Mouse (Mus musculus) cerebellum, adult 18-20 months (tissue): ENCODE measurements around the gene Ap2b1.
"Not testable (repeated sequence)": the region's sequence is repeated elsewhere in the genome, so short reads cannot be mapped to it uniquely, and the experiment has no call there.

ENCODE experiments used
- DNase-seq, 2 experiments: peaks; one replicate each; pipeline ENCODE4 v3.0.0; 2021

Ap2b1 gene

DNA sequence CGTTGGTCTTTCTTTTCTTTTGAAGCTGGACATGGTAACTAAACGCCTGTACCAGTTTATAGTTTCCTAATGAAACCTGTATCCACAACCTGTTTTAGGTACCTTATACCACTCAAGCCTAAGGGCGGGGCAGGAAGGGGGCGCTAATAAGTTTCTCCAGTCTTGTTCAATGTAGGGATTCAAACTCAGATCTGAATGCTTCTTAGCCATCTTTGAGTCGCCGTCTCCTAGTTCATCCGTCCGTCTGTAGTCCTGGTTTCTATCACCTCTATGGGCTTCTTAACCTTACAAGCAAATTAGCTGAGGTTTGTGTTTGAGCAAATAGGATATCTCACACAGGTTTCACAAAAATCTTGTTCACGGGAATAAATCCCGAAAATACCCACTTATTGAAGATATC, 3.3 kb downstream of the Ap2b1 start:
- DNase-seq: peak in 1 of 2 experiments; percentile 26

DNA sequence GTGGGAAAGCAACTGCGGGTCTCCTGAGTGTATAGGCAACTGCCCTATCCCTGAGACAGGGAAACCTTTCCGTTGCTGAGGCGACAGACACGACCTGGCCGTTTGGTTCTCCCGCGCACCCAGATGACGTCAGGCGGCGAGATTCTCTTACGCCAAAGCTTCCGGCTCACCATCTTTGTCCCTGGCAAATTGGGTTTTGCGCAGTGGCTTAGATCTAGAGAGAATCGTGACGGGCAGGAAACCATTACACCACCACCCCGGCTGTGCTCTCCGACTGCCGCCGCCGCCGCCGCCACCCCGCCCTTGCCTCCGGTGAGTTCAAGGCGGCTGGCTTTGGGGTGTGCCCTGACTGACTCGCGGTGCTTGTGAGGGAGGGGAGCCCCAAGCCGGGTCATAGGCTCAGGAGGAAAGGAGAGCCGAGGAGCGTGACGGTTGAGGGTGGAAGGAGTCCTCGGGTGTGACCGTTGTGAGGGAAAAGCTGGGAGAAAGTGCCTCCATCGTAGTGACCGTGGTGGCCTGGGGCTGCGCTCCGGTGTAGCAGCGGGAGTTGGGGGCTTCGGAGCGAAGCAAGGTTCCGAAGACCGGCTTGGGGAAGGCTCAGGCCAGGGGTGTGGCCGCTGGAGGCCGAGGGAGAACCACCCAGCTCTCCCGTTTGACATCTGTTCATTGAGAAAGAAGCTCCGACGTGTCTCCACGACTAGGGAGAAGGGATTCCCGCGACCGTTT, 3.9 kb downstream of the Ap2b1 start, which contains the start of gene Pex12:
Pex12 (minus strand) TSS at position 61 of the 726 bp plus-strand sequence.
- DNase-seq: peak; percentile 93 to 95

DNA sequence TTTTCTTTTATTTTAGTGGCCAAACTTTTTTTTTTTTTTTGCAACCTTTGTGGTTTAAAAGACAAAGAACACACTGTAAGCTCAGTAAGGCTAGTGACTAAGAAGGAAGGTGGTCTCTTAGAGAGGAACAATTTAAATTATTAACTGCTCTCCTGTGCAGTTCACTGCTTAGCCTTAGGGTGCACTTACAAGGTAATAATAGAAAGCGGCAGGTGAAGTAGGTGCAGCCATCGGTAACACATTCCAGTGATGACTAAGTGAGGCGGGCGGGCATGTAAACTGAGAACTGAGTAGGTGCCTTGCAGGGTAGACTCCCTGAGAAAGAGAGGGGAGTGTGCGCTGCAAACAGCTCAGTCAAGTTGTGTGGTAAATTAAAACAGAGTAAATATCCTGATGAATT, 4.9 kb downstream of the Ap2b1 start:
- DNase-seq: no peak

DNA sequence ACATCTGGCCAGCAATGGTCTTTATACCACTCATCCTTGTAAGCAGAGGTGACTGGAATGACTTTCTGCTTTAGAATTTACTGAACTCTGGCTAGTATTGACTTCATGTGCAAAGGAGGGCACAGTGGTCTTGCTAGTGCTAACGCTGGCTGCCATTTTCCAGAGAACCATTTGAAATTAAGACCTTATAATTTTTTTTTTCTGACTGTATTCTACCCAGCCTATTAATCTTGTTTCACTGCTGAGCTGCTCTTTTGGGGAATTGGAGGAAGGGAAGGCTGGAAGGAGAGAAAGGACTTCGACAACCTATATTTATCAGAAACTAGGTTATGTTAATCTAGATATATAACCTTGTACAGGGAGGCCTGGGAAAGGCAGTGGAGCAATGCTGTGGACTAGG, 5.7 kb downstream of the Ap2b1 start:
- DNase-seq: no peak

DNA sequence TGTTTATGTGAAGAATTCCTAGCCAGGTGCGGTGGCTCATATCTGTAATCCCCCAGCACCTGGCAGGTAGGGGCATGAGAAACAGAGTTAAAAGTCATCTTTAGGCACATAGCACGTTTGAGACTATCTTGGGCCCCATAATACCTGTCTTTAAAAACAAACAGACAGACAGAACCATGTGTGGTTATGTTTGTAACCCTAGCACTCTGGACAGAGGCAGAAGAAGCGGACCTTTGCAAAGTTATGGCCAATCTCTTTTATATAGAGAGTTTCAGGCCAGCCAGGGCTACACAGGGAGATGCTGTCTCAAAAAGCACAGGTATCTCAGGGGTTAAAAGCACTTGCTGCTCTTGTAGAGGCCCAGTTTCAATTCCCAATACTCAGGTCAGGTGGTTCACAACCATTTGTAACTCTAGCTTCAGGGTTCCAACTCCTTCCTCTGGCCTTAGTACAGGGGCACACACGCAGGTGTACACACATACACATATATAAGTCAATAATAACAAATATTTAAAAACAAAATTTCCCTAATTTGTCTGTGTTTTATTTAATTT, 8.0 kb downstream of the Ap2b1 start:
- DNase-seq: no peak

DNA sequence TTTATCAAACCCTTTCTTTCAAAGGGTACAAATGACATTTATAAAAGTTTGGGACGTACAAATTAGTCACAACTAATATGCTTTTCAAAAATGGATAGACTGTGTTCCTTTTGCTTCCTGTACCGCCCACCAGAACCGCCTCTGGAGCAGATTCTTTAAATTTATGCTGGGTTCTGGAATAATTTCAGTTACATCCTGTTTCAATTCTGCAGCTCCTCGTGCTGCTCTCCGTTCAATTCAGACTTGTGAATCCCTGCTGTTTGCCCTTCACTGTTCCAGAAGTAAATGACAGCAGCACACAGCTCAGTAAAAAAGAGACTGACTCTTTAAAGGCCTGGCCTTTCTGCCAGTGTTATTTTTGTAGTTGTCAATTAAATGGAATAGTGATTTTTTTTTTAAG, 13.6 kb downstream of the Ap2b1 start:
- no peak for DNase-seq

DNA sequence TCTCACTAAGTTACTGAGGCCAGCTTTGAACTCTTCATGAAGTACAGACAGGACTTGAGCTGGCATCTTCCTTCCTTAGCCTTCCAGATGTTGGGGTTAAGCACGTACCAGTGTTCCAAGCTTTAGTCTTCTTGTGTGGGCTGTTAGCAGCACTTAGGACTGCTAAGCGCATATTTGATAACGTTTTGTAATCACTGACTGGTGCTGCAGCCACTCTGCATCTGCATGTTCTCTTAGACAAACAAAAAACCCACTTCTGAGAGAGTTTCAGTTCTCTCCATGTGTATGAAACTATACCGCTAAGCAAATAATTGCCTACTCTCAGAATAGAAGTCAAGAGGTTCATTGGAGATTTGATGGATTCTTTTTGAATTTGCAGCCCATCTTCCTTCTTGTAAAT, 20.2 kb downstream of the Ap2b1 start:
- no peak for DNase-seq

DNA sequence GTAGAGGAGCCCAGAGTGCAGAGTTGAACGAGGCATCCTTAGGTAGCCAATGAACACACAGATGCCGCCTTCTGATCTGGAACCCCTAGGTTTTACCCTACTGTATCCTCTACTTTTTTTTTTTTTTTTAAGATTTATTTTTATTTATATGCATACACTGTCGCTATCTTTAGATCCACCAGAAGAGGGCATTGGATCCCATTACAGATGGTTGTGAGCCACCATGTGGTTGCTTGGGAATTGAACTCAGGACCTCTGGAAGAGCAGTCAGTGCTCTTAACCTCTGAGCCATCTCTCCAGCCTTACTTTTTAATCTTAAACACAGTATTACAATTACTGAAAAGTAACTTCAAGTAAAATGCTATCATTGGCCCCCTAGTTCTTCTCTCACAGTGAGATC, 27.9 kb downstream of the Ap2b1 start:
- DNase-seq: not testable (repeated sequence)

DNA sequence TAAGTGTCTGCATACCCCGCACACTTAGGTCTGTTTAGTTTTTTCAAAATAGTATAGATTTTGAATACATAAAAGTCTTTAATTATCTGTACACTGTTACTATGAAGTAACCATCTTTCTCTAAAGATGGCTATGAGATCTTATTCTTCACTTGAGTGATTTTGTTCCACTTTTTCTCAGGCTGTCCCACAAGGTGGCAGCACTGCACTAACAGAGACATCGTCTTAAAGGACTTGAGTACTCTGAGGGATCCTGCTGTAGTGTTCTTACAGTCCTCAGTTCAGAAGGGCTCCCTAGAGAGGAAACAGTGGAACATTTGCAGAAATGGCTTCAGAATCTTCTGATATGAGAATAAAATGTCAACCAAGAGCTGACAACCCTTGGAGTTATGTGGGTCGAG, 28.6 kb downstream of the Ap2b1 start:
- peak; percentile 57 to 65 for DNase-seq

DNA sequence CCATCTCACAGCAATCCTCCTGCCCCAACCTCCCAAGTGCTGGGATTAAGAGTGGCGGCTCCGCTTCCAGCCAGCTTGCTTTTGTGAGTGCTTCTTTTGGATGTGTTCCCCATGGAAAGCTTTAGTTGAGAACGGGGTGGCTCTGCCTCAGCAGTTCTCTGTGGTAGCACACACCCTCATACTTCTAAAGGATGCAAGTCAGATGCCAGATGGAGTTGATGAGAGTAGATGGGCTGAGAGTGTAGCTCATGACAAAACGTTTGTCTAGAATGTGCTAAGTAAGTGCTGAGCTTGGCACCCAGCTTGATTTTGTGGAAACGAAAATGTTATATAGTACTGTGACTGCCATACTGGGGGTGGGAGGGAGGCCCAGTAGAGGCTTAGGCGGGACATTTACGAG, 37.0 kb downstream of the Ap2b1 start:
- no peak for DNase-seq

DNA sequence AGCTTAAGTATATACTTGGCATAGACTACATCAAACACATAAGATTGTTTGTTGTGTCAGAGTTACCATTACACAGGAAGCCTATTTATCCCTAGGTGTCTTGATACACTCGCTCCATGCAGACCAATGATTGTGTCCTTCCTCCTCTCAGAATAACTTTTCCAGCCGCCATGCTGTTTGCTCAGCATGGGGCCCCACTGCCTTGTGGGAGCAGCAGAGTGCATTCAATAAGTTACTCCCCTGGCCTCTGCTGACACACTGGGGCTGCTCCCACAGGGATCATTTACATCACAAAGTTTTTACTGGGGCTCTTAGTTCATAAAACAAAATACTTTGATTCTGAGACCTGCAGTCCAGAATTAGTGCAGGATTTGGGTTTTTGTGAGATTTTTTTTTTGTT, 40.9 kb downstream of the Ap2b1 start:
- DNase-seq: no peak

DNA sequence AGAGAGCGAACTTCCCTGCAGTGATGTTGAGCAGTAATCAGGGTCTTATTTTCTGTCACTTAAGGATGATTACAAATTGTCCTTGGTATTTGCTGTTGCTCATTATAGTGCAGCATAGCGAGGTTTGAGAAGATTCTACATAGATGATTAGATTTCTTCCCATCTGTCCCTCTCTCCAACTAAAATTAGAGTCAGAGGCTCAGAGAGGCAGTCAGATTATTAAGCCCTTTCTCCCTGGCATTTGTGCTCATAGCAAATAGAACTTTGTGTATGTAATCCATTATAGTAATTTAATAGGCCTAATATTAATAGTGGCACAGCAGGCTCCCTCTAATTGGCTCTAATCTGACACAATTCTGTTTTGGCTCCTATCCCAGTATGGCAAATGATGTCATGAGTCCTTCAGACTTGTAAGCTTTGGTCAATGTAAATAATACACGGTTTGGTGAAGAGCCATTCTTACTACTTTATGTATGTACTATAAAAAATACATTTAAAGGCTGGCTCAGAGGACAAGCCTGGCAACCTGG, 43.0 kb downstream of the Ap2b1 start:
- no peak for DNase-seq

DNA sequence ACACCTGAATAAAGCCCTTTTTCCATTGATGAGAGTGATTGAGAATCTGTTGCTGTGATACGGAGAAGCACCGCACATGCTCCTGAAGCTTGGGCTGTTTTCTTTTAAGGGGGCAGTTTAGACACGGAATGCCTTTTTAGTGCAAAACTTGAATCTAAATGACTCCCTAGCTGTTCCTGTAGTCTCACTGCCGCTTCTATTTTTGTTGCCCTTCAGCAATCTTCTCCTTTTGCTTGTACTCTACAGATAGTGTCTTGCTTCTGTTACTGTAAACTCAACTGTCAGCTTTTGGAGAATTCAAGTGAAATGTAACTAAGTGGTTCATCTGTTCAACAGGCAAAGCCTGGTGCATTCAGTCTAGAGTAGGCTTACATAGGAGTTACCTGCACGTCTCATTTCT, 56.6 kb downstream of the Ap2b1 start:
- no peak for DNase-seq

DNA sequence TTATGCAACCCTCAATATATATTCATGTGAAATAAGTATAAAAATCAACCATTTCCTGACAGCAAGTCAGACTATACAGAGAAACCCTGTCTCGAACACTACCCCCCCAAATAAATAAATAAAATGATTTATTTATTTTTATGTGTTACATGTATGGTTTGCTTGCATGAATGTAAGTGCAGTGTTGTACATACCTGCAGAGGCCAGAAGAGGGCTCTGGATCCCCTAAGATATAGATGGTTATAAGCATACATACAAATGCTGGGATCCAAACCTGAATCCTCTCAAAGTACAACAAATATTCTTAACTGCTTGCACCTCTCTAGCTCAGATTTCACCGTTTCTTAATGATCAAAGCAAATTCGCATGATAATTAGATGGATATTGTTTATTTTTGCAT, 58.6 kb downstream of the Ap2b1 start:
- DNase-seq: peak; percentile 48 to 66

DNA sequence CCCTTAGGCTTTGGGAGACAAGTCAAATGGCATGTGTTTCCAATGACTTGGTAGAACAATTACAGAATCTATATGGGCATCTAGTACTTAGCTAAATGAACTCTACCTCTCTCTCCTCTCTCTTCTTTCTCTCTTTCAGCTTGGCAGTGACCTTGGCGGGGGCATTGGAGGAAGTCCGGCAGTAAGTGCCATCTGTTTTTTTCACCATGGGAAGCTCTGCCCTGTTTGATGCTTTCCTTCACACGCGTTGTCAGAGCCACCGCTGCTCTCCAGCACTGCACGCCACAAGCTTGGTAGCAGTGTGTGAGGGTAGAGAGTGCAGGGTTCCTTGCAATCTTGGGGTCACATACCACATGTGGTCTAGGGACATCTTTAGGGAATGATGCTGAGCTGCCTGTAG, 65.8 kb downstream of the Ap2b1 start:
- peak; percentile 34 to 43 for DNase-seq

DNA sequence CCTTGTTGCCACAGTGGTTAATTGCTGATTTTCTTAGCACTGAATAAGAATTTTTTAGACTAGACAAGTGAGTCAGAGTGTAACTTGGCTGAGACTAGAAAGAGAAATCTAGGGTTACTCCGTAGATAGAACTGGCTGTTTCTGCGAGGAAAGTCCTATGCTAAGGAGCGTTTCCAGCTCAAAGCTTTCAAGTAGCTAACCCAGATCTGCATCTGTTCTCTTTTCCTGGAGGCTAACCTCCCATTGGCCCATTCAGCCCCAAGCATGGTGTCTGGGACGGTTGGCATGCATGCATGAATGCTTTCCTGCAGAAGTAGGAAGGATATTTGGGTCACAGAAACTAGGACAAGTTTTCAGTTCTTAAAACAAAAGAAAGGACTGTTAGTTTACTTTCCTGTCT, 72.4 kb downstream of the Ap2b1 start:
- peak; percentile 44 to 50 for DNase-seq

DNA sequence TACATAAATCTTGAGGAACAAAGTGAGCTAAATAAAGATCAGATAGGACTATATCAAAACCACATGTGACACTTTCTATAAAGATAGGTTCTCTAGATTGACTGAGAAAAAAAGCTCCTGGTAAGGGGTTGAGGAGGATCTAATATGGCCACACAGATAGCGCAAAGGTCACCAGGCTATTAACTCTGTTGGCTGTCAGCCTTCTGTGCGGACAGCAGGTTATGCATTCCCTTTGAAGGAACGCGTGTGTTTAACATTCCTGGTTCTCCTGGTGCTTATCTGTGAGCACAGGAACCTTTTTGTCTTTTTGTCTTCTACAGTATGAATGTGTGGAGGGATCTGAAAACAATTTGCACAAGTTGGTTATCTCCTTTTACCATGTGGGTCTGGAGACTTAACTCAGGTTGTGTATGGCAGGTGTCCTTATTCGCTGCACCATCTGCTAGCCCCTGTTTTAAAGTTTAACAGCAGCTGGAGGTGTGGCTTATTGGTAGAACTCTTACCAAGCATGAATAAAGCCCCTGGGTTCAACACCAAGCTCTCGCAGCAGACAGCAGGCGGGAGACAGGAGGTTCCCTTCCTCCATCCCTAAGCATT, 81.0 kb downstream of the Ap2b1 start:
- no peak for DNase-seq

DNA sequence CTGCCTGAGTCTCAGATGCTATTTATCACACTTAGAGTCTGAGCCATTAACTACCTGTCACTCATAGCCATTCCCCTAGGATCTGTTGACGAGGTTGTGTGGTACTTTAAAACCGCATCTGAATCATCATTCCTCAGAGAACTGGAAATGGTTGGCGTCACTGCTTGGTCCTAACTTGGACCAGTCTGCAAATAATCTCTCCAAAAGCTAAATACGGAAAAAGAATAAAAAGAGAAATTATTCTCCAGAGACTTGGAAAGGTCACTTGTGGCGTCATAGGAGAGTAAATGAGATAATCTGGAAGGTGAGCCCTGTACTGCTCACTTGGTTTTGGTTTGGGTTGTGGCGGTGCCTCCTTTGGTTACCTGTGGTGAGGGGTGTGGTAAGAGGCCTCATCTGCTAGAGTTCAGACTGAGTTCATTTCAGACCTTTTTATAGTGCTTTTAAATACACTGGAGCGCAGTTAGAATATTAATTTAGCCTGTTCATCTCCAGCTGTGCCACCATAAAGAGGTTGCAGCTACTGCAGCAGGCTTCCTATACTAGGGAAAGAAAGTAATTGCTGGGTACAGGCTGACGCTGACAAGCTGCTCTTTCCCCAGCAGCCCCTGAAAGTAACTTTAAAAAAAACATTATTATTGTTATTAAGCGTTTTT, 84.2 kb downstream of the Ap2b1 start:
- DNase-seq: peak in 1 of 2 experiments; percentile 5

DNA sequence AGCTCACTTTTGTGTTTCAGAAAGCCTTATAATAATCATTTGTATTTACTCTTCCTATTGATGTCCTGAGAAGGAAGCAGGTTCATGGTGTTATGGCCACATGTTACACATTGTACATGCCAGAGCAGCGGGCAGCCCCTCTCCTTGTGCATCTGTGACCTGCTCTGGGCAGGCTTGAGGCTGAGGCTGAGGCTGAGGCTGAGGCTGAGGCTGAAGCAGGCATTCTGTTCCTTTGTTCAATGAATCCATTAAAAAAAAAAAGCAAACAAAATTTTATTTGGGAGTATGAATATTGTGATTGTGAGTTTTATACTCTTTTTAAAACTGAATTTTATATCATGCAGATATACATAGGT, 84.7 kb downstream of the Ap2b1 start:
- DNase-seq: no peak

DNA sequence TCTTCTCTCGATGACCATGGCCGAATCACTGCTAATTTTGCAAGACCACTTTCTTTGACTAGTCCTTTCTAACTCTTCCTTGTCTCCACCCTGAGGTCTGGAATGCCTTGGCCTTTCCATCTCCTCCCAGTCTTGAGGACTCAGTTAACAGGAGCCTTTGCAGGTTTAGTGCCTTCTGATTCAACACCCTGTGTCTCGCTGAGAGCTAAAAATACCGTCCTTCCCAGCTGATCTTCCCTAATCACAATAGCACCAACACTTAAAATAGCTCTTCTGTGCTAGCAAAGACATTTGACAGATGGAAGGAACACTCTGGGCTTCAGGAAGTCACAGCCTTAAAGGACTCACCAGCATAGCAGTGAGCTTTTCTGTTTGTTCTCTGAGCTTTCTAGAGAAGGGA, 94.2 kb downstream of the Ap2b1 start:
- DNase-seq: peak in 1 of 2 experiments; percentile 49

DNA sequence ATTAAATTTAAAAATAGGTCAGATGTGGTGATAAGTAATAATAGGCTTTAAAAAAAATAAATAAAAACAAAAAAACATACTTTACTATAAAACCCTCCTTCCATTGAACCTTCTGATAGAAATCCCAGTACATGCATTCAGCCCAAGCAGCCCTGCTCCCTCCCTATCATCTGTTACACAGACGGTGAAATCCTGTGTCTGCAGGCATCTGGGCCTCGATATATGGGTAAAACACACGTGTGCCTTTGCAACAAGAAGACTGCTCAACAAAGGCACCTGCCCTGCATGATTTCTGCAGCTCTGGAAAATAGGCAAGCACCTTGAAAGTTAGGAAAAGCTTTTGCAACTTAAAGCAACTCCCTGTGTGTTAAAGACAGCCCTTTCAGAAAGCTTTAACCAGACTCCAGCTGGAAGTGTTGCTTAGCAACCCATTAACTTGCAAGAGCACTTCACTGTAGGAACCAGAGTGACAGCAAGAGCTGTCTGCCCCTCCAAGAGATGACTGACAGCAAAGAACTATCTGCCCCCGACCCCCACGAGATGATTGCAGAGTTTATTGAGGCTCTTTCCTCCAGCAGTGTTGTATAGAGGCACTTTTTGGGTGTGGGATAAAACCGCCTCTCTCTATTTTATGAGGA, 96.1 kb downstream of the Ap2b1 start:
- no peak for DNase-seq

DNA sequence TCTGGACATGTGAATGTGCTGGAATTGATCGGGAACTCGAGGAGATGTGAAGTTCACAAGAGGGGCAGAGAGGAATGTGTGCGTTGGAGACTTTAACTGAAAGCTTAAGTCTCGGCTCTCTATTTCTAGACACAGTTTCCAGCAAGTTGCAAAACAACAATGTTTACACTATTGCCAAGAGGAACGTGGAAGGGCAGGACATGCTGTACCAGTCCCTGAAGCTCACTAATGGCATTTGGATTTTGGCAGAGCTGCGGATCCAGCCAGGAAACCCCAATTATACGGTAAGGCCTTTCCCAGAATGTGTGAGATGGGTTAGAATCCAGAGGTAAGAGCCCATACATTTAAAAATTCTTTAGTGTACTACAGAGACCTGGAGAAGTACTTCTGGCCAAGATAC, 98.8 kb downstream of the Ap2b1 start:
- no peak for DNase-seq

DNA sequence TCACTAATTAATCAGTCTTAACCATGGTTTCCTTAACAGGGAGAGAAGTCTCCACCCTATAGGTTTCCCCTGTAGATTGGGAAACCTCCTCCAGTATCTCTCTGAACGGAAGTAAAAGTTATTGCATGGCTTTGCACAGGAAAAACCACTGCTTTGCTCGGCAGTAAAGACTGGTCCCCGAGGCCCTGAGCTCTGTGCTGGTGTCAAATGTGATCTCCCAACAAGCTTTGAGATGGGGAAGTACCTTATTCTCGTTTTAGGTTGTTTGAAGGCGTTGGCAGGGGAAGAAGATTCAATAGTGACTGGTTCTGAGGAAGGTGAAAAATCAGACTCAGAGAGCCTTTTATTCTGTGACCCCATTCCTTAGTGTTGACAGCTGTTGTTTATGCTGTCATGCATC, 99.9 kb downstream of the Ap2b1 start:
- no peak for DNase-seq
